15 mouse cellular contexts compared by ENCODE assay signal in genomic region chr14:10631783-10632182, GRCm38 (mm10).
"Had no signal": no experiment of that assay in that cellular context is flagged by ENCODE, and none has a peak within 500 bp of the region (broad histone marks: within the 10 kb centered on the region; RNA-seq: fewer than 3 reads in every experiment).

No protein-coding gene starts in this region.

- ATAC-seq: liver, embryonic 12.5 days; midbrain, embryonic 15.5 days had no signal

- H3K4me2 ChIP-seq: kidney, embryonic 15.5 days; limb, embryonic 15.5 days; liver, embryonic 12.5 days; lung, embryonic 14.5 days; midbrain, embryonic 11.5 days; midbrain, embryonic 15.5 days; neural tube, embryonic 12.5 days; stomach, embryonic 15.5 days had no signal

- H3K4me1 ChIP-seq: kidney, embryonic 15.5 days; limb, embryonic 15.5 days; liver, embryonic 12.5 days; midbrain, embryonic 15.5 days; neural tube, embryonic 12.5 days; stomach, embryonic 15.5 days had no signal

- H3K27ac ChIP-seq: kidney, embryonic 15.5 days; left cerebral cortex, adult 2 months; limb, embryonic 15.5 days; liver, embryonic 12.5 days; midbrain, embryonic 15.5 days; neural tube, embryonic 12.5 days; stomach, embryonic 15.5 days had no signal

- H3K9me3 ChIP-seq: kidney, embryonic 15.5 days; limb, embryonic 15.5 days; liver, embryonic 12.5 days; midbrain, embryonic 15.5 days; neural tube, embryonic 12.5 days; stomach, embryonic 15.5 days had no signal

- H3K36me3 ChIP-seq: kidney, embryonic 15.5 days; limb, embryonic 15.5 days; liver, embryonic 12.5 days; midbrain, embryonic 15.5 days; neural tube, embryonic 12.5 days; stomach, embryonic 15.5 days had no signal

- H3K4me3 ChIP-seq: kidney, embryonic 15.5 days; left cerebral cortex, adult 2 months; limb, embryonic 15.5 days; liver, embryonic 12.5 days; midbrain, embryonic 15.5 days; neural tube, embryonic 12.5 days; stomach, embryonic 15.5 days had no signal

- DNase-seq: kidney, postnatal 25 days; lung, embryonic 14.5 days; lung, postnatal 10 days; lung, postnatal 4 days; right cerebral cortex, postnatal 4 days; thymus, adult 2 months; thymus, postnatal 25 days had no signal

- H3K27me3 ChIP-seq: kidney, embryonic 15.5 days; limb, embryonic 15.5 days; liver, embryonic 12.5 days; midbrain, embryonic 15.5 days; neural tube, embryonic 12.5 days; stomach, embryonic 15.5 days had no signal

- H3K9ac ChIP-seq: kidney, embryonic 15.5 days; limb, embryonic 15.5 days; liver, embryonic 12.5 days; lung, embryonic 14.5 days; midbrain, embryonic 15.5 days; neural tube, embryonic 12.5 days; stomach, embryonic 15.5 days had no signal
